Mouse (Mus musculus) olfactory bulb, adult 2 months (tissue): ENCODE data around the gene Cenpk.
A peak's percentile ranks its signal among the peaks of the same experiment; 100 is the strongest.

ENCODE experiments used
- CTCF ChIP-seq: fragments of 200-500 bp; IDR thresholded peaks from 2 replicates; pipeline ENCODE4 v1.5.1; 2012; ENCODE audit warnings: low read depth, mild to moderate bottlenecking, low read length, moderate library complexity; ENCODE audit not compliant: insufficient read depth
- POLR2A ChIP-seq: fragments of 200-500 bp; IDR thresholded peaks from 2 replicates; pipeline ENCODE4 v1.6.1; 2012; ENCODE audit warnings: mild to moderate bottlenecking, low read depth, low read length, moderate library complexity; ENCODE audit not compliant: insufficient read depth

- no peak for TF ChIP-seq CTCF
- TF ChIP-seq POLR2A = peak; percentile 85
Observed at GRCm38 (mm10) chr13:104178650-104179121, 49.7 kb upstream of the Cenpk start, which contains the start of gene Trim23.
